Mouse (Mus musculus) lung, postnatal 0 days (tissue): ENCODE measurements around the gene Susd1. TPM values are rescaled to one million over a fixed set of nuclear protein-coding genes. Genes with fewer than 3 reads are reported as not detected.

ENCODE experiments used
- ATAC-seq: fragments of 200-750 bp; cut with Nextera tagmentation; 2 replicates; pipeline ENCODE4 v1.8.0; 2017; ENCODE audit warnings: moderate library complexity
- DNase-seq: peaks from one replicate; pipeline ENCODE4 v3.0.0-alpha.2; 2016; ENCODE audit warnings: low spot score
- H3K27ac ChIP-seq: fragments of 300-500 bp; sonication (generic); 2 replicates; pipeline ENCODE4 v1.5.1; 2014; ENCODE audit warnings: antibody characterized with exemption, mild to moderate bottlenecking, low read length, mixed read lengths
- H3K27me3 ChIP-seq: fragments of 300-500 bp; sonication (generic); replicated peaks from 2 replicates; pipeline ENCODE4 v1.6.1; 2014; ENCODE audit warnings: low read length, mixed read lengths; ENCODE audit not compliant: insufficient read depth
- H3K36me3 ChIP-seq: fragments of 300-500 bp; sonication (generic); 2 replicates; pipeline ENCODE4 v1.6.1; 2014; ENCODE audit warnings: low read length, mixed read lengths; ENCODE audit not compliant: insufficient read depth
- H3K4me1 ChIP-seq: fragments of 300-500 bp; sonication (generic); 2 replicates; pipeline ENCODE4 v1.6.1; 2014; ENCODE audit warnings: antibody characterized with exemption, low read depth, low read length, mixed read lengths; ENCODE audit not compliant: insufficient read depth
- H3K4me2 ChIP-seq: fragments of 300-500 bp; sonication (generic); replicated peaks from 2 replicates; pipeline ENCODE4 v1.6.1; 2014; ENCODE audit warnings: low read depth, mild to moderate bottlenecking, low read length, moderate library complexity, mixed read lengths
- H3K4me3 ChIP-seq: fragments of 300-500 bp; sonication (generic); 2 replicates; pipeline ENCODE4 v1.5.1; 2014; ENCODE audit warnings: low read depth, low read length
- H3K9ac ChIP-seq: fragments of 300-500 bp; sonication (generic); replicated peaks from 2 replicates; pipeline ENCODE4 v1.6.1; 2014; ENCODE audit warnings: low read depth, mild to moderate bottlenecking
- H3K9me3 ChIP-seq: fragments of 300-500 bp; sonication (generic); 2 replicates; pipeline ENCODE4 v1.6.1; 2016; ENCODE audit warnings: low read length, mixed read lengths
- CTCF ChIP-seq: IDR thresholded peaks from 2 replicates; pipeline ENCODE4 v1.5.1; 2016; ENCODE audit warnings: antibody characterized with exemption, mild to moderate bottlenecking
- EP300 ChIP-seq: IDR thresholded peaks from 2 replicates; pipeline ENCODE4 v1.6.1; 2016; ENCODE audit warnings: antibody characterized with exemption, mild to moderate bottlenecking, control low read depth
- WGBS: fragments of 180-500 bp; shearing (Covaris S2); extraction: QIAGEN DNeasy Blood & Tissue Kit; methylation state at CpG from one replicate; pipeline ENCODE4 v1.1.7; 2014; 5-methylcytosine and 5-hydroxymethylcytosine counted together
- polyA plus RNA-seq: library from polyadenylated mRNA; unstranded; fragments of >200 nt; fragmentation: Nextera tagmentation; extraction: Ambion mirVana; gene quantifications from 2 replicates; pipeline ENCODE4 v1.2.1, GENCODE M21; 2015

Gene Susd1
- polyA plus RNA-seq, 1 experiment from 2014 or later: 1.6 TPM

DNA sequence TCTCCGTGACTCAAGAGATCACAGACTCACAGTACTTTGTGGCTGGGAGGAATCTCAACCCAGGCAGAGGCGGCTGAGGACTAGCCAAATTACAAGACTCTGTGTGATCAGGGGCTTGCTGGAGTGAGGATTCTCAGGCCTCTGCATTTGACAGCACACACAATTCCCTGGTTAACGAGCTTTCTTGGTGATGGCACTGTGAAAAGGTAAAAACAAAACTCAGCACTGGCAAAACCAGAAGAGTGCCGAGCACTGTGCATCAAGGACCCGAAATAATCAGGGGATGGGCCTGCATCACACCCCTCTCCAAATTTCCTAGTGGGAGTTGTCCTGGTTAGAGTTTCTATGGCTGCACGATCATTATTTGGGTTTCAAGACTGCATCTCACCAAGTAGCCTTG, 116.4 kb downstream of the Susd1 start:
- no peaks in the 10 kb centered on the region for H3K4me1 ChIP-seq
- WGBS: 91% methylated on average over 6 of the region's 6 CpGs
- H3K9me3 ChIP-seq: no peaks in the 10 kb centered on the region
- no peak for DNase-seq
- no peak overlapping the region for H3K4me3 ChIP-seq
- H3K4me2 ChIP-seq: no peak overlapping the region
- H3K27ac ChIP-seq: no peak overlapping the region
- no peak for ATAC-seq
- no peaks in the 10 kb centered on the region for H3K27me3 ChIP-seq
- H3K36me3 ChIP-seq: no peaks in the 10 kb centered on the region
- no peak overlapping the region for H3K9ac ChIP-seq
- TF ChIP-seq EP300: no peak
- no peak for TF ChIP-seq CTCF

DNA sequence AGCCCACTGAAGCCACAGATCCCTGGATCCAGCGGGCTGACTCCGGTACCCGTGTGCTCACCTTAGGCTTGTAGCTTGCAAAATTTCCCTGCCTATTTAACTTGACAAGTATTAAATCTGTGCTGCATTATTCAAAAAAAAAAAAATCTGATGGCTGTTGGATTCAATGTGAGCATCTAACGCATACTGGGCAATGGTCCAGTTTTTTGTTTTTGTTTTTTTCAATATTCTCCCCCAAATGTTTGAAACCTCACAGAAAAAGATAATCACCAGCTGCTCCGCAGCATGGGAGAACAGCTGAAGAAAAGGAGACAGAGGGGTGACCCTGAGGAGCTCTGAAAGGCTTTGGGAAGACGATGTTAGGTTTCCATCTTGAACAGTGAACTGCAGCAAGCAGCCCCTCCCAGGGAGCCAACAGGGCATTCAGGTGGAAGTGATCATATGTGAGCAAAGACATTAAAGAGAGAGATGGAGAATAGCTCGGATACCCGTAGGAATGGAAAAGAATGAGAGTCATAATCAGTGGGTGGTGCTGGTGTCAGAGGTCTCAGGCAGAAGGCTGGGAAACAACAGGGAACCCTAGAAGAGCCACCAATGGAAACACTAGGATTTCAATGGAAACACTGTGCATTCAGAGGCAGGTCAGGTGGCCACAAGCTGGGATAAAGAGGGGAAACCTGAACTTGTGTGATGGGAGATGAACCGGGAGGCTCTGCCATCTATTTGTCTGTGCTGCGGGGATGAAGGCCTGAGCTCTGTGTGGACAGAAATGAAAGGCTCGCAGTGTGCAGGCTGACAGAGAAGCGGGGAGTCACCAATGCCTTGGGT, 117.0 kb downstream of the Susd1 start:
- no peak for TF ChIP-seq EP300
- TF ChIP-seq CTCF: no peak
- H3K27me3 ChIP-seq: no peaks in the 10 kb centered on the region
- DNase-seq: no peak
- WGBS: 74% methylated on average over 12 of the region's 12 CpGs
- H3K4me1 ChIP-seq: no peaks in the 10 kb centered on the region
- no peaks in the 10 kb centered on the region for H3K36me3 ChIP-seq
- H3K27ac ChIP-seq: no peak overlapping the region
- no peak for ATAC-seq
- H3K4me2 ChIP-seq: no peak overlapping the region
- H3K4me3 ChIP-seq: no peak overlapping the region
- H3K9me3 ChIP-seq: no peaks in the 10 kb centered on the region
- H3K9ac ChIP-seq: no peak overlapping the region

DNA sequence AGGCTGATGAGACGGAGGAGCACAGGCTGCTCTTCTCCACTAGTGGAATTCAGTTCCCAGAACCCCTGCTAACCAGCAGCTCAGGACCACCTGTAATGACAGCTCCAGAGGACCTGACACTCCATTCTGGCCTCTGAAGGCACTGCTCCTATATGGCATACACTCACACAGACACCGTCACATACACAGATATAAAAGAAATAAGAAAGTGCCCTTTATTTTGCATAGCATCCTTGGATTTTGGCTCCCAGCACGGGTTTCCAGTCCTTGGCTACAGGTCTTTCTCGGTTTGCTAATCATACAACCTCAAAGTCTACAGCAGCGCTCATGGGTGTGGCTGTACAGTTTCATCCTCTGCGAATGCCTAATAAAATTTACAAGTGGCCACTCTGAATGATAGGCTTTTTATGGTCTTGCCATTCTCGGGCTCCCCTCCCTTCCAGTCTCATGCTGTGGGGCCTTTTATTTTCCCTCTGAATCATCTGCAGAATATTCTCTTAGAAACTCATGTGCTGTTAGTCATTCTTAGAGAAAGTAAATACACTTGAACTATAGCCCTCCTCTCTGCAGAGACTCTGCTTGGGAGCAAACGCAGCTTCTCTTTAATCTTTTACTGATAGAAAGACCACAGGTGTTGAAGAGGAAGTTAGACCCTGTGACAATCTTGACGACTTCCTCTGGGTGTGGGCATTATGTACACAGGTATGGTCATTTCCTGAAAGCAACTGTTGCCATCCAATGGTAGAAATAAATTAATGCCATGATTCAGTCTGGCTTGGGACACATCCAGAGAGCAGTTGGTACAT, 119.1 kb downstream of the Susd1 start:
- Histone ChIP-seq H3K4me3 (no peak overlapping the region), H3K27me3 (no peaks in the 10 kb centered on the region), H3K4me1 (no peaks in the 10 kb centered on the region), H3K9me3 (no peaks in the 10 kb centered on the region), H3K36me3 (no peaks in the 10 kb centered on the region), H3K9ac (no peak overlapping the region), H3K4me2 (no peak overlapping the region), H3K27ac (no peak overlapping the region)
- DNase-seq (peak; percentile 62), ATAC-seq (peak; percentile 66)
- peak; percentile 52; the same call in 1 of the 2 replicates for TF ChIP-seq EP300
- TF ChIP-seq CTCF: no peak
- WGBS: 49% methylated on average over 9 of the region's 9 CpGs

DNA sequence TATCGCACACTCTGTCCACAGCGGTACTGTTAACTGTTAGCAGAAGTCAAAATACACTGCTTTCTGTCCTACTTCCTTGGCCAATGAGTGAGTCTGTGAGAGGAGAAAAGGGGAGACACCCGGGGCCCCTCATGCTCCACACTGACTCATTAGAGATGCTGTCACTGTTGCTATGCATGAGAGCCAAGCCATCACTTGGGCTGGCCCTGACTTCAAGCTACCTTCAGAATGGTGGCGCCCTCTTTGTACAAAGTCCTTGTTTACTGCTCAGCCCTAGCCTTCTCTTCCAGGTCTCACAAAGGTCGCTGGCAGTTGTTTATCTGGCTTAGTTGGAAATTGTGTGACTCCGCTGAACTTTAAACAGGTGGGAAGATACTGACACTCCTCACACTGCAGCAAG, 119.8 kb downstream of the Susd1 start:
- H3K9ac ChIP-seq: no peak overlapping the region
- TF ChIP-seq EP300 (no peak), CTCF (no peak)
- H3K9me3 ChIP-seq: no peaks in the 10 kb centered on the region
- no peaks in the 10 kb centered on the region for H3K36me3 ChIP-seq
- no peaks in the 10 kb centered on the region for H3K4me1 ChIP-seq
- no peak overlapping the region for H3K4me3 ChIP-seq
- 72% methylated on average over 6 of the region's 6 CpGs for WGBS
- DNase-seq: no peak
- no peaks in the 10 kb centered on the region for H3K27me3 ChIP-seq
- no peak overlapping the region for H3K4me2 ChIP-seq
- no peak overlapping the region for H3K27ac ChIP-seq
- ATAC-seq: no peak

GRCm38 (mm10) chr4:59315553-59316405, 122.7 kb downstream of the Susd1 start:
- DNase-seq: no peak
- H3K4me1 ChIP-seq: no peaks in the 10 kb centered on the region
- no peak overlapping the region for H3K9ac ChIP-seq
- H3K27me3 ChIP-seq: no peaks in the 10 kb centered on the region
- no peak for TF ChIP-seq CTCF
- TF ChIP-seq EP300: no peak
- H3K27ac ChIP-seq: no peak overlapping the region
- H3K4me3 ChIP-seq: no peak overlapping the region
- peak; percentile 57 for ATAC-seq
- 61% methylated on average over 15 of the region's 15 CpGs for WGBS
- no peak overlapping the region for H3K4me2 ChIP-seq
- H3K9me3 ChIP-seq: no peaks in the 10 kb centered on the region
- no peaks in the 10 kb centered on the region for H3K36me3 ChIP-seq
